Mouse (Mus musculus) CH12.LX (cell line): ENCODE measurements around the gene Gmfg.

ENCODE experiments used
- BHLHE40 ChIP-seq: IDR thresholded peaks from 2 replicates; pipeline ENCODE4 v1.6.1; 2011; ENCODE audit warnings: mild to moderate bottlenecking, low read depth, low read length, improper control_type of control experiment
- HCFC1 ChIP-seq: IDR thresholded peaks from 2 replicates; pipeline ENCODE4 v1.6.1; 2012; ENCODE audit warnings: low read depth, mild to moderate bottlenecking, inconsistent platforms, low read length, improper control_type of control experiment
- POLR2A ChIP-seq: IDR thresholded peaks from 2 replicates; pipeline ENCODE4 v1.6.1; 2011; ENCODE audit warnings: low read depth, mild to moderate bottlenecking, improper control_type of control experiment, low read length

GRCm38 (mm10) chr7:28482854-28483253 lies 45.6 kb downstream of the Gmfg start:
- TF ChIP-seq HCFC1: no peak
- TF ChIP-seq POLR2A: no peak
- TF ChIP-seq BHLHE40: no peak
